Mouse (Mus musculus) induced T-regulatory cell, adult 2 months (primary cell): ENCODE measurements around the gene Zmym6.
A peak's percentile ranks its signal among the peaks of the same experiment; 100 is the strongest.

Source experiments
- DNase-seq: peaks from one replicate; pipeline ENCODE4 v3.0.0-alpha.2; 2012; ENCODE audit warnings: low read depth

The Zmym6 gene

DNA sequence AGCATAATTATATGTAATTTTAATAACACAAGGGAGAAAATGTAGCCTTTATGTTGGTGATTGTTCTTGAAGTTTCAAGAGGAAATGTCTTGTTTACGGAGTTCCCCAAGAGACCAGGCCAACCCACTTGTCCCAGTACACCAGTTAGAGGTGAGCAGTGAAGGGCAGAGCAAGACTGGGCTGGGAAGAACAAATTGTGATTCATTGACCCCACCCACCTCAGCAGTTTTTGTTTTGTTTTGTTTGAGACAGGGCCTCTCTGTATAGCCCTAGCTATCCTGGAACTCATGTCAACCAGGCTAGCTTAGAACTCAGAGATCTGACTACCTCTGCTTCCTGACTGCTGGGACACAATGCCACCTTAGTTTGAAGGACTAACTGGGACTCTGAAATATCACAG is 47.1 kb downstream of the Zmym6 start:
- DNase-seq, result no peak

DNA sequence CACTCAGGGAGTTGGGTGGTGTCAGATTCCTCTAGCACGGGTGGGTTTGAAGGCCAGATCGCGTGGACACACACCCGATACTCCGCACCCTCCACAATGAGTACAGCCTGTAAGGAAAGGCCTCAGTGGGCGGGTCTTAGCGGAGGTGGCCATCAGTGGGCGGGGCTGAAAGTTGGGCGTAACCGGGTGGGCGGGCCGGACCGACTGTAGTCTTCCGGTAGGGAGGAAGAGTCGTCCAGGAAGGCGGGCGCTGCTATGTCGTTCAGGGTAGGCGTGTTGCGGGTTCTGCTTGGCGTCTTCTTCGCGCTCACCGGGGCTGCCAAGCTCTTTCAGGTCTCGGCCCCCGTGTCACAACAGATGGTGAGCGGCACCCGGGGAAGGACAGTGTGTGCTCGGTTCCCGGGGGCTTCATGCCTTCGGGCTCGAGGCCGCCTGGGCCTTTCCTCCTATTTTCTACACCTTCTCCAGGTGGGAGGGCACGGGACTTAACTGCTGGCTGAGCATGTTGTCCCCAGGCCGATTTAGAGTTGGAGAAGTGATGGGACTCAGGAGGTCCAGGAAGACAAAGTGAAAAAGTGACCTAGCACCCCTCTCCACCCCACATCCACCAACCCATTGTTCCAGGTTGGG is 48.8 kb downstream of the Zmym6 start:
- DNase-seq, result peak; percentile 93

DNA sequence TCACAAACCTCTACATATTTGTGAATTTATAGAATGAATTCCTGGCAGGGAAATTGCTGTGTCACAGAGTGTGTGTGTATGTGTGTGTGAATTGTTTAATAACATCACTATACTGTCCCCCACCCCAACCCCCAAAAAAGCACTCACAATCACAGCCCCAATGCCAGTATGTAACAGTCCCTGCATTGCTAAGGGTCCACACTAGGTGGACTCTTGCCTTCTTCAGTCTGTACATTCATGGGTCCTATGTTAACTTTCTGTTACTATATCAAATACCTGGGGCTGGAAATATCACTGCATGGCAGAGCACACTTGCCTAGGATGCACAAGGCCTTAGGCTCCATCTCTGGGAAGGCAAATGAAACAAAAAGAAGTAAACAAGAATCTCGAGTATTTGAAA is 57.5 kb downstream of the Zmym6 start:
- no peak for DNase-seq

GRCm38 (mm10) chr4:127137591-127137990 is 60.4 kb downstream of the Zmym6 start:
- no peak for DNase-seq

DNA sequence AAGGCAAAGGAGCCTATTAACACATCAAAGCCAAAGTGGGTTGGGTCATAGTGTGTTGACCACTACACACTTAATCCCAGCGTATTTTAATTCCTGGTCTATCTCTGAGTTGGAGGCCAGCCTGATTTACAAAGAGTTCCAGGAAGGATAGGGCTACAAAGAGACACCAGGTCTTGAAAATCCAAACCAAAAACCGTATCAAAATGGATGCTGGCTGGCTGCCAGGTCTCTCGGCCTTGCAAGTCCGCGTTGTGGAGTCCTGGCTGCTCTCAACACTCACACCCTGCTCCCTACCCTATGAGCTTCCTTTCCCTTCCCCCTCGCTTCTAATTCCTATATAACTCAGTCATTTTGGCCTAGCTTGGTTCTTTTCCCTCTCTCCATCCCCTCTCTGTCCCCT is 61.3 kb downstream of the Zmym6 start:
- no peak for DNase-seq

DNA sequence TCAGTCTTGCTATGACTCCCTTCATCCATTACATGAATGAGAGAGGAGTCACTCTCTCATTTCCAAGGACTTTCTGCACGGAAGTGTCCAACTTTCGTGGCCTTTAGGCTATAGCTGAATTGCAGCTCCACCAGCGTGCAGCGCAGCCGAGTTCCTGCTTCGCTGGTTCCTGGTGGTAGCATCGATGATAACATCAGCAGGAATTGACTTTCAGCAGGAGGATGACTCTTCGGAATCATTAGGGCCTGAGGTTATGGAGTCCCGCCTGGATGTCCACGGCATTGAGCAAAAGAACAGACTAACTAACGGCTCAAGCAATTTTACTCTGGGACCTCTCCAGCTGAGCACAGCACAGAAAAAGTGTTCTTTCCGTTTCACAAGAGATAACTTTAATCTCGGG is 72.8 kb downstream of the Zmym6 start:
- no peak for DNase-seq

DNA sequence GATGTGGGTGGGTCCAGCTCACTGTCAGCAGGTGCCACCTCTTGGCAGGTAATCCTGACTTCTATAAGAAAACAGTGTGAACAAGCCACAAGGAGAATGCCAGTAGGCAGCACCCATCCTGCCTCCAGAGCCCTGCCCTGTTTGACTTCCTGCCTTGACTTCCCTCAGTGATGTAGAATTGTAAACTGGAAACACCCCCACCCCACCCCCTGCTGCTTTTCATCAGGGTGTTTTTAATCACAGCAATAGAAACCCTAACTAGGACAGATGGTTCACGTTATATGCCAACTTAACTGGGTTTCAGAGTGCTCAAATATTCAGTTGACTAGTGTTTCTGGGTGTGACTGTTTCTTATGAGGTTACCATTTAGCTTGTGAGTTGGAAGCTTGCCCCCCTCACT is 76.2 kb downstream of the Zmym6 start:
- no peak for DNase-seq

GRCm38 (mm10) chr4:127155757-127156156 is 78.6 kb downstream of the Zmym6 start:
- DNase-seq, result peak; percentile 25

- no peak for DNase-seq
These were observed 80.6 kb downstream of the Zmym6 start for GRCm38 (mm10) chr4:127157746-127158145.

DNA sequence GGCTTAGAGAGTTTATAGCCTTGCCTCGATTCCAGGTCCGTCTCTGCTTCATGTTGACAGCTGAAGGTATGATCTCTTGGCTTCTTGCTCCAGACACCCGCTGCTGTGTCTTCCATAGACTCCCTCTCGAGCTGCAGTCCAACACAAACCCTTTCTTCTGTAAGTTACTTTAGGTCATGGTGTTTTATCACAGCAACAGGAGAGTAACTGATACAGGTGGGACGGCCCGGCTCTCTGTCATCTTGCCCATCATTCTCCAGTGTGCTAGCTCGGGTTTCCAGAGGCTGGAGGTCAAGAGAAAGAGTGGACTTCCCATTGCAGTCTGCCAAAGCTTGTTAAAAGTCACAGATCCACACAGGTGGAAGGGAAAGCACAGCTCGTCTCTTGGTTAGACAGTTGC is 86.7 kb downstream of the Zmym6 start:
- DNase-seq, result no peak

- DNase-seq, result no peak
These were observed 89.9 kb downstream of the Zmym6 start for GRCm38 (mm10) chr4:127167096-127167495.

DNA sequence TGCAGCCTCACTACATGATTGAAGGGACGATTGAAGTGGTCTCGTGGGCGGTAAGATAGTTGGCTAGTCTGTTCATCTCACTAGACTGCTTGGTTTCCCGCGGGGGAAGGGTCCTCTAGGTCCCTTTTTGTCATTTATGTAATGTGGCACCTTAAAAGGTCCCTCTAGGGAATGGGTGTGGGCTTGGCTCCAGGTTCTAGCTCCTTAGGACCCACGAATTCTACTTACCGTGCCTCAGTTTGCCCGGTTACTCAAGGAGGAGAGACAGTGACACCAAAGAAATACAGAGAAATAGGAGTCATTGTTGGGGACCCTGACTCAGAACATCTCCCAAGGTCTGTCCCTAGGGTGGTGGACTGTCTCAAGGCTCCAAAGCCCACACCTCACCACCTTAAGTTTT is 90.5 kb downstream of the Zmym6 start:
- DNase-seq, result no peak

- DNase-seq, result peak; percentile 33
These were observed 91.2 kb downstream of the Zmym6 start for GRCm38 (mm10) chr4:127168211-127168913.

DNA sequence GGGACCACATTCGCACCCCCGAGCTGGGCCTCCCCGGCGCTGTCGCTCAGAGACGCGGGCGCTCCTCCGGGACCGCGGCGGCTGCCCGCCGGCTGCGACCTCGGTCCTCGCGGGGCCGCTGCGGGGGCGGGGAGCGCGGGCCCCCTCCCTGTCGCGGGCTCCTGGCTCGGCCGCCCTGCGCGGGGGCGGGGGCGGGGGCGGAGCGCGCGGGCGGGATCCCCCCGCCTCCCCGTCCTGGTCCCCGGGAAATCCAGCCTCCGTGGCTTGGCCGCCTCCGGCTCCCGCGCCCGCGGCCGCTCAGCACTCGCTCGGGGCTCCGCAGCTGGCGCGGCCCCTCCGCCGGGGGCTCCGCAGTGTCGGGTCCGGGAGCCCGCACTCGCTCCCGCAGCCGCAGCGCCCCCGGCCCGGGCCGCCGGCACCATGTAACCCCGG is 91.7 kb downstream of the Zmym6 start, which contains the start of gene Dlgap3:
Dlgap3 (plus strand) TSS at position 291 of the 432 bp plus-strand sequence.
- no peak for DNase-seq

DNA sequence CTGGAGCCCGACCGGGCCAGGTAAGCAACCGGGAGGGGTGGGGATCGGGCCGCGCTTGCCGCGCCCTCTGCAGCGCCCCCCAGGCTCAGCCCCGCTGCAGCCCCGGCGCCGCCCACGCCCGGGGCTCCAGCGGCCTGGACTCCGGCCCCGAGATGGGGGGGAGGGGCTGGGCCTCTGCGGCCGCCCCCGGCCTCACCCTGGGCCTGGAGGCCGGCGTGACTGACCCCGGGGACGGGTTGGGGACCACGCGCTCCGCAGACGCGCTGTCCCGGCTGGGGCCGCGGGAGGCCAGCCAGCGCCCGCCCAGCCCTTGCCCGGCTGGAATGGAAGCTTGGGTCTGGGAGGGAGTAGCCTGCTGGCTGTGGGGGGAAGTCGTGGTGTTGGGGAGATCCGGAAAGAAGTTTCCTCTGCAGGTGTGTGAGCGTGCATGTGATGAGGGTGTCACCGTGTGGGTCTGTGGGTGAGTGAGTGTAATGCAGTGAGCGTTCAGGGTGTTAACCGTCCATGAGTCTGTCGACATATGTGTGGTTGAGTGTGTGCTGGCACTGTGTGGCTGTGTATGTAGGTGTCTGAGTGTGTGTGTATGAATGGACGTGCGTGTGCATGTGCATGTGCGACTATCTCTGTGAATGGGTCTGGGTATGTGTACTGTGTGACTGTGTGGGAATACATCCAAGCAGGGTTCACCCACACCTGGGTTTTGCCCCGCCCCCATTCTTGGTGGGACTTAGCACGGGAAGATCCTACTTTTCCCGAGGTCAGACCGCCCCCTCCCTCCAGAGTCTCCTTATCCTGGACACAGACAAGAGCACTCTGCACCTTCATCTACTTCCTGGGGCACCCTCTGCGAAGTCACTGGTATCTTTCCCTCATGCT is 92.4 kb downstream of the Zmym6 start:
- DNase-seq, result peak; percentile 23

DNA sequence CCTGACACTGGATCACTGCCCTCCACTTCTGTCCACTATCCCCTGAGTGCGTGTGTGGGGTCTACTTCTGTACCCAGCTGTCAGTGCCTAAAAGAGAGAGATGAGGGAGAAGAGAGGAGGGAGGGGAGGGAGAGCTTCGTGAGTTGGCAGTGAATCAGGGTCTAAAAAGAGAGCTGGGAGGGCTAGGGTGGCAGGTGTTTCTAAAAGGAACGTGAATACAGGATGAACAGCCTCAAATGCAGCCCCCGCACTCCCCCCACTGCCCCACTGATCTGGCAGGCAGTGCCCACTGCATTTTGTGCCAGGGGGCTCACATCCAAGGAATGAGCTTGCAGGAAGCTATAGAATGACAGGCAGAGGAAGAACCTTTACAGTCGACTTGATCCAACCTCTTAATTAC is 93.7 kb downstream of the Zmym6 start:
- DNase-seq, result no peak

- DNase-seq, result no peak
These were observed 94.2 kb downstream of the Zmym6 start for GRCm38 (mm10) chr4:127171341-127171905.

DNA sequence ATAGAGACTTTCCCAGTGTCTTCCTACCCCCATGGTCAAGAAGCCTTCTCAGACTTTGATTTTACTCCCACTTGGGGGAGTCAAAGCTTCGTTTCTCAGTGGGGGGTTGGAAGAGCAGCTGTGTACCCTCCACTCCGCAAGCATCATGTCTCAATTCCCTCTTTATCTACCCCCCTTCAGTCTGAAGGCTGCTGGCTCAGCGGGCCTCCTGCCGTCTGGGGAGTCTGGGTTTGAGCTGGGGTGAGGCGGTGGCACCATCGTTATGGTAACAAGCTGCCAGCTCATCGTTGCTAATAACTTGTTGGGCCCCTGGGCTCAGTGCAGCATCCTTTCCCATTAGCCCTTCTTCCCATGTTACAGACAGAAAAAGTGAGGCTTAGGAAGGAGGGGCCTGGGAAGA is 94.9 kb downstream of the Zmym6 start:
- DNase-seq, result no peak

DNA sequence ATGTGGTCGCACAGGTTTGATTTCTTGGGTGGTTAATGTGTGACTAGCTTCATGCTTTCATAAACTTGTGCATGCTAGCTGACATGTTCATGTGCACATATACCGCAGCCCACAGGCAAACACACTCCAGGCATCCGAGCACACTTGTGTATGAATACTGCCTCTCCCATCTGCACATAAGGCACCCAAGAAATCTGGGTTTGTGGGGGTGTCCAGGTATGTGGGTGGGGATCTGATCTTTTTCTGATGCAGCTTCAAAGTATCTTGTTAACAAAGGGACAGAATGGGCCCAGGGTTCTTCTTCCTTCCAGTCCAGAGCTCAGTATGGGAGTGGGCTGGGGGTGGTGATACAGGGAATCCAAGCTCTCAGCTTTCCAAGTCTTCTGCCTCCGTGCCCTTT is 95.4 kb downstream of the Zmym6 start:
- DNase-seq, result no peak

DNA sequence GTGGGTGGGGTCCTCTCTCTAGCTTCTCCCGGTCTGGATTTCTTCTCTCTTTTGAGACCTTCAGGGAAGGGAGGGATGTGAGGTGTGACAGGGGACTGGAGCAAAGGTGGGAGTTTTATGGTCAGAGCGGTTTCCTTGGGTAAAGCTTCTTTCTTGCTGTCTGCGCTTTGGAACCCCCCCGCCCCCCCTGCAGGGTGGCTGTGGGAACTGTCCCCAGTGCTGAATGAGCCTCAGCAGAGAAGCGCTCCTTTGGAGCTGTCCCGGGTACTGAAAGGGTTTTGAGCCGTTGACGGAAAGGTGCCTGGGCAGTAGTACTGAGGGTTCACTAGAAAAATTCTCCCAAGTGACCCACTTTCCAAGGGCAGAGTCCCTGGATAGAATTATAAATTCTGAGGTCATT is 96.3 kb downstream of the Zmym6 start:
- DNase-seq, result peak; percentile 64
